Mouse (Mus musculus) kidney, postnatal 36 days (tissue): Measurements from ENCODE around the gene Ubtd1.
A peak's percentile ranks its signal among the peaks of the same experiment; 100 is the strongest.

ENCODE experiments used
- DNase-seq, 2 experiments: peaks; one replicate each; pipeline ENCODE4 v3.0.0; 2021 to 2022; ENCODE audit warnings: mixed read lengths in 2 of 2

Gene Ubtd1

GRCm38 (mm10) chr19:41994023-41994422, 12.5 kb downstream of the Ubtd1 start:
- DNase-seq, result no peak

DNA sequence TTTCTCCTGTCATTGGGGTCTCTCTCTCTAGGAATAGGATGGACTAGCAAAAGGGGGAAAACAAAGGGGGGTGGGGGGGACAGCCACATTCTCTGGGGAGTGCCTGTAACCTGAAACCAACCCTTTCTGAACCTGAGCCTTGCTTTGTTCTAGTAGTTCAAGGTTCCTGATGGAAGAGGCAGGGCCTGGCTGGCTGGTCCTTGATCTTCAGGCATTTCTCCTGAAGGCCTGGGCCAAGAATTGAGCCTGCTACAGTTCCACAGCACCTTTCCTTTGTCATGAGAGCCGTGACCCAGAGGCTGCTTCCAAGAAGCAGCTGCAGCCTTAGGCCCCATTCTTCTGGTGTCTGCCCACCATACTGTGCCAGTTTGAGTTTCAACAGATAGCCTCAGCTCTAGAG, 13.9 kb downstream of the Ubtd1 start:
- DNase-seq, result no peak

GRCm38 (mm10) chr19:41997090-41997489, 15.5 kb downstream of the Ubtd1 start:
- DNase-seq, result no peak

GRCm38 (mm10) chr19:41998770-41999548, 17.4 kb downstream of the Ubtd1 start:
- no peak for DNase-seq

DNA sequence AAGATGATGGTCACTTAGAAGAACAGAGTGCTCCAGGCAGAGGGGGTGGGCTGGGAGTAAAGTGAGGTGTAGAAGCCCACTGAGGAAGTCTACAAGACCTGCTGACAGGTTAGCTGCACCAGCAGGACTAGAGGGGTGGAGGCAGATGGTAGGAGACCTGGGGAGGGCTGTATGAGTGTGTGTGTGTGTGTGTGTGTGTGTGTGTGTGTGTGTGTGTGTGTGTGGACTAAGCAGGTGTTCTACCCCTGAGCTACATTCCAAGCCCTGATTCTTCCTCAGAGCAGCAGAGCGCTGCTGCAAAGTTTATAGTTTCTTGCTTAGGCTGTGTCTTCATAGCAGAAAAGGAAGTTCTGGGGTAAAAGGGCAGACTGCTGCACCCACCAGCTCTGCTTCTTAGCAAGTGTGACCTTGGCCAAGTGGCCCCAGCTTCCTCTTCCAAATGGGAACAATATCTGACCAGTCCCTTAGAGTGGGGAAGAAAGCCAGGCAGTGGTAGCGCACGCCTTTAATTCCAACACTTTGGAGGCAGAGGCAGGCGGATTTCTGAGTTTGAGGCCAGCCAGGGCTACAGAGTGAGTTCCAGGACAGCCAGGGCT, 18.2 kb downstream of the Ubtd1 start:
- peak in 1 of 2 experiments; percentile 34 for DNase-seq

GRCm38 (mm10) chr19:42000446-42000958, 18.9 kb downstream of the Ubtd1 start:
- no peak for DNase-seq

DNA sequence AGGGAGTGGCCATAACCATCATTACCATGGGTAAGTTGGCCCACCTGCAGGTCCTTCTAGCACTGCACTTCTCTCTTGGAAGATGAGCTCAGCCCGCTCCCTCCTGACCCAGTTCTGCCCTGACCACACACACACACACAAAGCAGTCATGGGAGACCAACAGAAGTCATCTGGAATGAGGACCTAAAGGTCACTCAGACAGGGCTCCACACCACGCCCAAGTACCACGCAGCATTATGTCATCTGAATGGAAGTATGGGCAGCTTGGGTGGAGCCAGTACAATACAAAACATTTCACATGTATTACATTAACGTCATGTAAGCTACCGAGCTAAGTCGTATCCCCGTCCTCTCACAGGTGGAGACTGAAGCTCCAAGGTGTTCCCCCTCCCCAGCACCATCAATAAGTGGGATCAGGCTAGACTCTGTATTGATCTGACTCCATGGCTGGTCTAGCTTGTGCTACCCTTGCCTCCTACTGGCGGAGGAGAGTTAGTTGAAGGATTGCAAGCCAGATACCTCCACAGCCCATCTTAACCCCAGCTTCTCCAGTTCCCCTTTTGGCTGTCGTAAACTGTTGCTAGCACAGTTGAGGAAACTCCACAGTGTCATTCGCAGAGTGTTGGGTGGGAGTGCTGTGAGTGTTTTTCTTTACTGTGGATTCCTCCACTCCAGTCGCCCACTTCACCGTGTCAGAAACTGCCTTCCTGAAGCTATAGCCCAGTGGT, 19.9 kb downstream of the Ubtd1 start:
- DNase-seq, result no peak

GRCm38 (mm10) chr19:42004258-42004657, 22.7 kb downstream of the Ubtd1 start:
- DNase-seq, result no peak

DNA sequence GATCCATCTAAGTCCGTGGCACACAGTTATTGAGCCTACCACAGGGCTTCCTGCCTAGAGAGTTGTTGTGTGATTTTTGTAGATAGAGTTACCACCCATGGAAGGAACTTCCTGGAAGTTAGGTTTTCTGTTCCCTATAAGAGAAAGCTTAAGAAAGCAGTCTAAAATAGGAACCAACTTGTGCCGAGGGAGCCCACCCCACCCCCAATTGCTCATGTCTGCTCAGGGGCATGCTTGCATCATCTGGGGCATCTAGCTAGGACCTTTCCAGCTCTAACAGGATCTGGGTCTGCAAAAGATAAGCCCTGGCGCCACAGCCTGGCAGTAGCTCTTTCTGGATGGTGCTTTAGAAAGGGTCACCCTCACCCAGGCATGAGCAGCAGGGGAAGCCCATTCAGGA, 24.1 kb downstream of the Ubtd1 start:
- DNase-seq, result peak in 1 of 2 experiments; percentile 30

- DNase-seq, result no peak
Measured at GRCm38 (mm10) chr19:42006568-42006967, 25.0 kb downstream of the Ubtd1 start.

GRCm38 (mm10) chr19:42008586-42008985, 27.0 kb downstream of the Ubtd1 start:
- no peak for DNase-seq

GRCm38 (mm10) chr19:42009067-42009466, 27.5 kb downstream of the Ubtd1 start:
- no peak for DNase-seq

DNA sequence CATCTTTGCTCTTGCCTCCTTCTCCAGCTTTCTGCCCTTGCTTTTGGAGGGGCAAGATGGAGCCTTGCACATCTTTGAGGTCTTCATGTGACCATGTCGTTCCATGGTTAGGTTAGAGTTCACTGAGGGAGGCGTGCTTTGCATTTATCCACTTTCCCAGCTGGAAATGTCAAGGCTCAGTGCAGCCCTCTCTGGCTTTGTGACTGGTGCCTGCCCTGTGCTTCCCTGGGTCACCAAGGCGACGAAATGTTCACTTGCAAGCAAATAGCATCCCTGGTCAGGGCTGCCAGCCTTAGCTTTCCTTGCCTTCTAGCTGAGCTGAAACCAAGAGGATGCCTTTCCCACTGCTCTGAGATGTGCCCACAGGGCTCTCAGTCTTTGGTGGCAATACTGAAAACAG, 28.9 kb downstream of the Ubtd1 start:
- DNase-seq, result no peak

- no peak for DNase-seq
Measured at GRCm38 (mm10) chr19:42011123-42011522, 29.6 kb downstream of the Ubtd1 start.

GRCm38 (mm10) chr19:42014231-42014825, 32.8 kb downstream of the Ubtd1 start:
- no peak for DNase-seq

GRCm38 (mm10) chr19:42015001-42015400, 33.4 kb downstream of the Ubtd1 start:
- no peak for DNase-seq

GRCm38 (mm10) chr19:42016251-42016650, 34.7 kb downstream of the Ubtd1 start:
- DNase-seq, result no peak

DNA sequence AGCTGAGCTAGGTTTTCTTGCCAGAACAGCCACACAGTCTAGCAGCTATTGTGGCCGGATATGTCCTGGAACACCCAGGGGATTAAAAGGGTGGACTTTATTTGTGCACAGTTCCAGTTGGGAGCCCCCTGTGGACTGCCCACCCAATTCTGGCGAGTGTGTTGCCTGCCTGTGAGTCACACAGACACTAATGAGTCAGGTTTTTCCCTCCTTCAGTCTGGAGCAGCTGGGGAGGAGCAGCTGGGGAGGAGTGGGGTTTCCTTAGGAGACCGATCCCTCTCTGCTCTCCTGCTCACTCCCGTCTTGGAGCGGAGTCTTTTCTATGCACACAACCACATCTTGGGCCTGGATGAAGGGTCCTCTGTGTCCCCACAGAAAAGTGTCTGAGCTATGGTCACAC, 35.3 kb downstream of the Ubtd1 start:
- no peak for DNase-seq

GRCm38 (mm10) chr19:42017399-42018247, 36.1 kb downstream of the Ubtd1 start:
- peak; percentile 42 to 61 for DNase-seq

DNA sequence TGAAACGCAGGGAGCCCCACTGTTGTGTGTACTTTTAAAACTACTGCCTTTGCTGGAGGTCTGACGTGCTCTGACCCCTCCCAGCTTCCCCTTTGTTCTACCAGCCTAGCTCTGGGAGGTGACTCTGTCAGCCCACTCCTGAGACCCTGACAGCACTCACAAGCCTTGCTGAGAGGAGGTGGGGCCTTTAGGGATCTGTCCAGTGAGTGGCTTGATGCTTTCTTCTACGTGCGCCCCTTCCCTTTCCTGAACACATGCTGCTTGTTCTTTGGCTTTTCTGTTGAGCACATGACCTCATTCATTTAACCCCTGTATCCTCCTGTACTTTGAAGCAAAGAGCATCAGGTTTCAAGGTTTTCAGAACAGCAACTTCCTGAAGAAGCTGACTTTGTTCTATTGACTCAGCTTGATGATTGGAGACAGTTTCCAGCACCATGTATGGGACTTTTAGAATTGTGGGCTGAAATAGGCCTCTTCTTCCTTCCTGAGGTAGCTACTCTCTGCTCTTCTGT, 37.5 kb downstream of the Ubtd1 start:
- no peak for DNase-seq

DNA sequence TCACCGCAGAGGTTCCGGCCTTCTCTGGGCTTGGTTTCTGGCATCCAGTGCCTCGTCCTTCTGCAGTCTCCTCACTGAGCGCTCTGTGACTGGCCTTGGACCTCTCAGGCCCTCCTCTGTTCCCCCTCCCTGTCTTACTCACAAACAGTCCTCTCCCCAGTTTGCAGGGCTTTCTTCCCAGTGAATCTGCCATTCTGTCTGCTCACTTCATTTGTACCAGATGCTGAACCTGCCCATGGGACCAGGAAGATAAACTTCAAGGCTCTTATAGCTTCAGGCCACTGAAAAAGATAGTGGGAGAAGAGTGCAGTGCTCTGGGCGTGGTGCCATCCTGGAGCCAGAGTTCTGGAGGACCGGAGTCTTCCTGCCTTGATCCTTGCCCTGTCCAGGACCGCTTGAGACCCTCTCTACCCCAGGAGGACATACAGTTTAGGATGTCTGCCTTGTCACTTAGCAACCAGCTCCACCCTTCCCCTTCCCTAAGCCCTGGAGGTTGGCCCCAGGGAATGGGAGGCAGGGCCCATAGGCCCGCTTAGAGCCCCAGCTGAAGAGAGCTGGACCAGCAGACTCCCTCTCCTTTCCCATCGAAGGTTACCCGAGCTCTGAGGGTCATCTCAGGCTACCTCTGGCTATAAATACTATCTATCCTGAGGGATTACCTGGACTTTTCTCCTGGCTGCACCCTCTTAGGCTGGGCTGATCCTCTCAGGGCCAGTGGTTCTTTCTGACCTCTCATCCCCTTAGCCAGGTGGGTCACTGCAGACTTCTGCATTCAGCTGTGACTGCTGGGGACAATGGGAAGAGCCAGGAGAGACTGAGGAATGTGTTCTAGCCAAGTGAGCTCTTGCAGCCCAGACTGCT, 40.3 kb downstream of the Ubtd1 start:
- no peak for DNase-seq
